Mouse (Mus musculus) heart, postnatal 4 days (tissue): ENCODE measurements around the gene Lifr. TPM values are rescaled to one million over a fixed set of nuclear protein-coding genes. Genes with fewer than 3 reads are reported as not detected.

Source experiments
- DNase-seq: peaks from one replicate; pipeline ENCODE4 v3.0.0; 2021
- total RNA-seq, 2 experiments: library from RNA; stranded (reverse); gene quantifications; 2 replicates each; pipeline ENCODE4 v1.2.3; 2021

Gene Lifr
- total RNA-seq, 2 experiments from 2014 or later, result 41.2 to 42.6 TPM

DNA sequence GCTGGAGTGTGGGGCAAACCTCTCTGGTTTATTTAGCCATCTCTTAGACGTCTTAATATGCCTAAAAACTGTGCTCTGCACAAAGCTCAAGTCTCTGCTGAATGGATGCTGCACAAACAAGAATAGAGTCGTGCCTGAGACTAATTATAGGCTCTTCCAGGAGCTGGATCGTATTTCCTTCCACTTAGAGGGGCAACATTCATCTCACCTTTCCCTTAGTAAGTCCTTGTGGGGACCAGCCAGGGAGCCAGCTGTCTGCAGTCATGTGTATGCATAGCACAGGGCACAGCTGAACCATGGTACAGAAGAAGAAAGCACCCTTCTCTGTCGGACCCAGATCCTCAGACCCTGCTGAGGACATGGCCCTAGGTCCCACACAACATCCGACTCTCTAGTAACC is 115.7 kb downstream of the Lifr start:
- DNase-seq, result no peak

DNA sequence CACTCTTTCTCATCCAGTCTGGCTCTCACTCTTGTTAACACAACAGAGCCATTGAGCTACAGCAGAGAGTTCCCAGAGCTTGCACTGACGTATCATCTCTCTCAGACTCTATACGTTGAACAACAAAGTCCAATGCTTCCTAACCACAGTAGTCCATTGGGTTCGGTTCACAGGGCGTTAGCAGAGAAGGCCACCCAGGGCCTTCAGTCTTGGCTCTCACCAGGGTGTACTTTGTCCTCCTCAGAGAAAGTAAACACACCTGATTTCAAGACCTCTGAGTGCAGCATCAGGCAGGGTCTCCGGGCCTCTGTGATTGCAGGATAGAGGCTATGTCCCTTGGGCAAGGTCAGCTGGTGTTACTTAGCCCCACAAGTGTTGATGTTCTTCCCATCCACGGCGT is 116.9 kb downstream of the Lifr start:
- DNase-seq, result no peak

DNA sequence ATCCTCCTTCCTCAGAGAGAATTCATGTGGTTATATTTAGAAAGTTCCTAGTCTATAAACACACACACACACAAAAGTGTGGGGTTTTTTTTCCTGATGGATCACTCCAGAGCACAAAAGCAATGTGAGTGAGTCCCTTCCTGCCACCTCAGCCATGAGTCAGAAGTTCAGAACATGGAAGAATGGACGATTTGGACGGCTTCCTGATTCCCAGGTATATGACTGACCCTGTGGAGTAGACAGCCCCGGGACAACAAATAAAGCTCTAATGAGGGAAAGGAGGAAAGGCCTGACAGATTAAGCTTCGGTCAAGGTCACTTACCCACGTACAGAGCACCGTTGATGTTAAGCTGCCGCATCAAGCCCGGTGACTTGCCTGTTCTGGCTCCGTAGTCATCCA is 117.8 kb downstream of the Lifr start:
- no peak for DNase-seq

GRCm38 (mm10) chr15:7213683-7214082 is 123.3 kb downstream of the Lifr start:
- peak; percentile 83 for DNase-seq

DNA sequence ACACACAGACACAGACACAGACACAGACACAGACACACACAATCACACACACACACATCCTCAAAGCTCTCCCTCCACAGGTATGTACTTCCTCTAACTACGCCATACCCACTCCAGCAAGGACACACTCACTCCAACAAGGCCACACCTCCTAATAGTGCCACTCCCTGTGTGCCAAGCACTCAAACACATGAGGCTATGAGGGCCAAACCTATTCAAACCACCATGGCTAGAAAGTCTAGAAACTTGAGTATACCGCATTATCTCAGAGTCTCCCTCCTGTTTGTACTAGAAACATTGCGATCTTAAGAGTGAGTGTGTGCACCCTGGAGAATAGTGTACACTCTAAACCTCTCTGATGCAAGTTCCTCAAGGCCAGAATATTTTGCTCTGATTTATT is 125.4 kb downstream of the Lifr start:
- DNase-seq, result no peak

DNA sequence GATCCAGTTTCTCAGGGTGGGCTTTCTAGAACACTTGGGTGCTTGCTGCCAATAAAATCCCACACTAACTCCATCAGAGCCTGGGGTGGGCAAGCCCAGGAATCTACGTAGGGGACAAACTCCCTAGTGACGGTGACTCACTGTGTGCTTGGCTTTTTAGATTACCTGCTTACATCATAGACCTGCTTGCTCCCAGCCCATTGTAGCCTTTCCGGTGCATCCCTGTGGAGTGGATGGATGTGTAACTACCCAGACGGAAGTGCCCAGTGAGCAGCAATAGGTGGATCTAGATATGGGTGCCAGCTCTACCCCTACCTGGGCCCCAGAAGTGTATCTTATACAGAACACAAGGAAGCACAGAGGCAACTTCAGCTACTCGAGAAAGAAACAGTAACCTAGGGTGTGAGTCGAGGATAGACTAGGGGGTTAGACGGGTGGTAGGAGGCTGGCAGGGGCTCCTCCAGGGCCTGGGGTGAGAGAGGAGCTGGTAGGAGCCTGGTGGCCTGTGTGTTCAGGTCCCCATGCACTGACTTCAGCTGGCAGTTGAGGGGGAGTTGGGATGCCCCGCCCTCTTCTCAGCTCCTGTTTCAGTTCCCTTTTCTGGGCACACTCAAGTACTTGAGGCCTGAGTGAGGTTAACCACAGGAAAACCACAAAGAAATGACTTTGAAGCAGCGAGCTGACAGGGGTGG is 126.3 kb downstream of the Lifr start:
- no peak for DNase-seq

- DNase-seq, result no peak
Observed at GRCm38 (mm10) chr15:7217273-7217598, 126.8 kb downstream of the Lifr start.

- peak; percentile 74 for DNase-seq
Observed at GRCm38 (mm10) chr15:7222809-7223208, 132.4 kb downstream of the Lifr start.

DNA sequence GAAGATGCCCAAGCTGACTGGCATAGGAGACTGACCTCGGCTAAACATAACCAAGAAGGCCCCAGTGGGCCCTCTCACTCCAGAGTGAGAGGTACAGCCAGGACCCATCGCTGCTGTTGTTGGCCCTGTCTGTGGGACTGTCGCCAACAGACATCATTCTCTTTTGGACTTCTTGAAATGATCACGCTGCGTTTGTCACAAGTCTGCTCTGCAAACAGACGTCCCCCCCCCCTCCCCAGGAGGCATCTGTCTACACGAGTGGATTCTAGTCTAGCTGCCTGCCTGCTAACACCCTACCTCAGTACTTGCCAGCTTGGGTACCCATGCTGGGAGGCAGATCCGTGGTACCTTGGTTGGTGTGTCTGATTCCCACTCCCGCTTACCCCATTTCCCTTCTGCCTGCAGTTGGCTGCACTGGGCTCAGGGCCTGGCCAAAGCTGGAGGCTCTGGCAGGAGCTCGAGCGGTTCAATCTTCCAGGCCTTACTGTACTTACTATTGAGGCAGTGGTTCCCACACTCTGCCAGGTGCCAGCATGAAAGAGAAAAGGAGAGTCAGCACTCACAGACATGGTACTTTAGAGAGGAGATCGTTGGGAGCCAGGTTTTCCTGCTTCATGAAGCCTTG is 133.8 kb downstream of the Lifr start:
- DNase-seq, result peak; percentile 42

- peak; percentile 90 for DNase-seq
Observed at GRCm38 (mm10) chr15:7226225-7226624, 135.8 kb downstream of the Lifr start.

DNA sequence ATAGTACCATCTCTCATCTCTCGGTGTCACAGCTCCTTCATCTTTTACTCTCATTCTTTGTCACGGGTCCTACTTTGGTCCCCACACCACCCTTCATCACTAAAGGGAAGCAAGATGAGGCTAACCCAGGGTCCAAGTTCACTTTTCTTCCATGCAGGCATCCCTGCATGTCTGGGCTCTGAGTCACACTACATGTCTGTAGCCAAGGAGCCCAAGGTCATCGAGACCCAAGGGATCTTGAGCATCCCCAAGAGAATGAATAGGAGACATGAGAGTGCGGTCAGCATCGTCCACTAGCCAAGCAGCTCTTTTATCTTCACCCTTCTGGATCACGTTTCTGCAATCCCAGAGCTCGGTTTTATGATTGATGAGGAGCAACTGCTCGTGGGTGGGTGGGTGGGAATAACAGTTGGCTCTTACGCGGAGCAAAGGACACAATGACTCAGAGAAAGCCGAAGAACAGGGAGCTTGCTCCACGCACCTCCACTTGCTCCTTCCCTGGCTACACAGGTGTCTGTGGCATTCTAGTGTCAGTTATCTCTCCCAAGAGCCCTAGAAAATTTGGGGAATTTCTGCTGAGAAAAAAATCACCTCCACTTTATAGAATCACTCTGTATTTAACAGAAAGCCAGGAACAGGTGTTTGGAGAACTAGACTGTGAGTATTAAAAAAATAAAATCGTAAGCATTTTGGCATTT is 143.1 kb downstream of the Lifr start:
- no peak for DNase-seq

DNA sequence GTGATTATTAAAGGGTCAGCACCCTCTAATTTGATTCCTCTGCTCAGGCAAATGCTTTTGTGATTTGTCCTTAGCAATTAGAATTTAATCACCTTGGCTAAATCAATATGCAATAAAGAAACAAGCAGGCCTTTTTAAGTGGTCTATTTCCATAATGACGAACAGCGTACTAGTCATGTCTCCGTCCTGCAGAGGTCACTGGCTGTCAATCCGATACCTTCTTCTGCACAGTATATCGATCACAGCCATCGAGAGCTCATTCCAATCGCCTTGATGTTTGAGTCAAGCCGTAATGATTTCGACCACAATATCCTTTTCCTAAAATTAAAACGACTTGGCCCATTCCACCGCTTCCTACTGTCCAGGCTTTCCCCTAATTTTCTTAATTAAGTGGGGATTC is 149.5 kb downstream of the Lifr start:
- DNase-seq, result no peak

- DNase-seq, result no peak
Observed at GRCm38 (mm10) chr15:7240950-7241349, 150.5 kb downstream of the Lifr start.

DNA sequence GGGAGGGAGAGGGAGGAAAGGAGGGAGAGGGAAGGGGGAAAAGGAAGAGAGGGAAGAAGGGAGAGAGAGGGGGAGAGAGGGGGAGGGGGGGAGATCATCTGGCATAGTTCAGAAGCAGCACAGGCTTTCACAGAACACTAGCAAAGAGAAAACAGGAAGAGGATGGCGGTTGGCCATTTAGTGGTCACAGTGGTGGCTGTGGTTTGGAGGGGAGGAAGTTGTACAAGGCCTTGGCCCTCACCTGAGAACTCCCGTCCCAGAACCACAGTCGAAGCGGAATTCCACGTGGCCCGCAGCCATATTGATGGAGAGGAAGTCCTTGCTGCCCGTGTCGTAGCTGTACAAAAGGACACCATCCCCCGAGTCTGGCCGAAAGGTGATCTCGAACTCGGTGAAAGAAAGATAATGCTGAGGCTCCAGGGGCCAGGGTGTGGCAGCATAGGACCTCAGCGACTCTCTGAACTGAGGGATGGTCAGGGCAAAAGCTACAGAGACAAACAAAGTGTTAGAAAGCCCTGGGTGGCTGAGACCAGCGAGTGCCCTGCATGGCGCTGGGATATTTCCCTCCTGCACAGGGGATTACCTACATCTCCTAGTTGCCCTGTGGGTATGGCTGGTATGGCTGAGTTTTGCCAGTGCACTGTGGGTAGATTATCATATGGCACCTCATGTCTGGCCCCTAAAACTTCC is 151.9 kb downstream of the Lifr start:
- no peak for DNase-seq

Other genes starting within 250 kb of the Lifr start
- gene Osmr, start 215.6 kb upstream of the Lifr start, total RNA-seq, result 1 to 10 TPM; 7.7 to 8.4 TPM